Mouse (Mus musculus): Measurements from ENCODE around the gene Prdm15.

DNA sequence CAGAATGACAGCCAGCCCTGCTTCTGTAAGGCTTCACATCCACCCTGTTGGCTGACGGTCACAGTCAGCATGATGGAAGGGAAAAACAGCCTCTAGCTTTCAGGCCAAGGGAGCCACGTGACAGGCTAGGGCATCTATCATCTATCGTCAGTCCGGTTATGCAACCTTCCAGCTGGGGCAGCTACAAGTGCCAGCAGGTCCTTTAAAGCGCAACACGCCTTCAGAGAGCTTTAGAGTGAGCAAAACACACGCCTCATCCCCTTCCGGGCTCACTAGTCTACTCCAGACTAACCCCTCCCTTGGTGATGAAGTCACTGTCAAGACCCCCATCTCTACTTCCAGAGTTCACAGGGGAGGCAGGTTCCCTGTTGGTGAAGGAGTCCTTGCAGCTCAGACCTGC is 99.8 kb downstream of the Prdm15 start:
- TF ChIP-seq CTCF (conservative IDR thresholded peaks at IDR 0.05; ENCODE audit: insufficient read depth, insufficient read length, low read depth, low read length) (no peak), POLR2A (IDR thresholded peaks at IDR 0.05; ENCODE audit: low read depth, low read length) (no peak)

Measured in kidney, adult 2 months (tissue).